Mouse (Mus musculus) lung, adult 2 months (tissue): ENCODE results near the gene Rbck1. TPM values are rescaled to one million over a fixed set of nuclear protein-coding genes. Genes with fewer than 3 reads are reported as not detected.
"Not testable (repeated sequence)": the region's sequence is repeated elsewhere in the genome, so short reads cannot be mapped to it uniquely, and the experiment has no call there.

Experiments used
- DNase-seq: peaks from one replicate; pipeline ENCODE4 v3.0.0; 2022
- H3K4me1 ChIP-seq: fragments of 200-500 bp; 2 replicates; pipeline ENCODE4 v1.6.1; 2011; ENCODE audit warnings: low read length; ENCODE audit not compliant: control insufficient read depth, insufficient read depth
- H3K4me3 ChIP-seq: fragments of 200-500 bp; replicated peaks from 2 replicates; pipeline ENCODE3; 2011; ENCODE audit warnings: low read depth, mild to moderate bottlenecking, control low read depth, low read length; ENCODE audit errors: extremely low read depth
- CTCF ChIP-seq: fragments of 200-500 bp; IDR thresholded peaks from 2 replicates; pipeline ENCODE4 v1.5.1; 2011; ENCODE audit warnings: mild to moderate bottlenecking, low read length, control low read depth; ENCODE audit not compliant: insufficient read depth
- POLR2A ChIP-seq: fragments of 200-500 bp; IDR thresholded peaks from 2 replicates; pipeline ENCODE4 v1.6.1; 2011; ENCODE audit warnings: low read depth, mild to moderate bottlenecking, control low read depth, low read length, borderline replicate concordance; ENCODE audit errors: extremely low read depth
- WGBS: fragments of 180-500 bp; shearing (Covaris S2); methylation state at CpG from one replicate; pipeline ENCODE4 v1.1.7; 2018; 5-methylcytosine and 5-hydroxymethylcytosine counted together
- polyA plus RNA-seq: library from polyadenylated mRNA; depleted of rRNA; stranded (reverse); fragments of >200 nt; gene quantifications from 2 replicates; pipeline ENCODE4 v1.2.3, GENCODE M21; 2012

The Rbck1 gene
- polyA plus RNA-seq, 1 experiment: 356 TPM

GRCm38 (mm10) chr2:152312996-152313395 lies 19.5 kb downstream of the Rbck1 start:
- no peaks in the 10 kb centered on the region for H3K4me1 ChIP-seq
- no peak overlapping the region for H3K4me3 ChIP-seq
- TF ChIP-seq POLR2A (no peak), CTCF (no peak)
- DNase-seq: no peak
- 34% methylated on average over 7 of the region's 7 CpGs for WGBS

GRCm38 (mm10) chr2:152307186-152307585 lies 25.3 kb downstream of the Rbck1 start:
- 91% methylated on average over 3 of the region's 3 CpGs for WGBS
- TF ChIP-seq CTCF (no peak), POLR2A (no peak)
- no peak overlapping the region for H3K4me3 ChIP-seq
- DNase-seq: no peak
- no peaks in the 10 kb centered on the region for H3K4me1 ChIP-seq

GRCm38 (mm10) chr2:152305480-152305879 lies 27.0 kb downstream of the Rbck1 start:
- TF ChIP-seq POLR2A (no peak), CTCF (no peak)
- no peak overlapping the region for H3K4me3 ChIP-seq
- no peak for DNase-seq

GRCm38 (mm10) chr2:152303781-152304180 lies 28.7 kb downstream of the Rbck1 start:
- no peak for TF ChIP-seq CTCF
- TF ChIP-seq POLR2A: no peak
- 67% methylated on average over 5 of the region's 5 CpGs for WGBS
- no peak for DNase-seq
- Histone ChIP-seq H3K4me1 (no peaks in the 10 kb centered on the region), H3K4me3 (no peak overlapping the region)

More at GRCm38 (mm10) chr2:152305480-152305879, 27.0 kb downstream of the Rbck1 start:
- 93% methylated on average over 6 of the region's 6 CpGs for WGBS
- no peaks in the 10 kb centered on the region for H3K4me1 ChIP-seq

- no peak overlapping the region for H3K4me3 ChIP-seq
- no peak for DNase-seq
- H3K4me1 ChIP-seq: peaks cover 3% of the 10 kb centered on the region; the same call in 1 of the 2 replicates
- TF ChIP-seq CTCF: no peak
- TF ChIP-seq POLR2A: no peak
- 79% methylated on average over 2 of the region's 2 CpGs for WGBS
Observed at GRCm38 (mm10) chr2:152302862-152303261, 29.6 kb downstream of the Rbck1 start.

GRCm38 (mm10) chr2:152294541-152294940 lies 37.9 kb downstream of the Rbck1 start:
- DNase-seq: no peak
- no peak for TF ChIP-seq POLR2A
- TF ChIP-seq CTCF: no peak
- 20% methylated on average over 5 of the region's 5 CpGs for WGBS
- H3K4me1 ChIP-seq: peaks cover 25% of the 10 kb centered on the region
- H3K4me3 ChIP-seq: peak overlapping the region; percentile 70

- peaks cover 25% of the 10 kb centered on the region for H3K4me1 ChIP-seq
- TF ChIP-seq POLR2A (peak; percentile 66; the same call in 1 of the 2 replicates), CTCF (no peak)
- peak within 1 kb of the TSS; percentile 70 for H3K4me3 ChIP-seq
- DNase-seq: peak; percentile 91
- WGBS: under 1% methylated on average over 70 of the region's 70 CpGs
Observed at GRCm38 (mm10) chr2:152293727-152294475, 38.6 kb downstream of the Rbck1 start, which contains the start of gene Tbc1d20. Tbc1d20 (plus strand) TSS chr2:152293828.

GRCm38 (mm10) chr2:152293179-152293726 lies 39.2 kb downstream of the Rbck1 start:
- H3K4me3 ChIP-seq: peak overlapping the region; percentile 70
- H3K4me1 ChIP-seq: peaks cover 22% of the 10 kb centered on the region
- no peak for DNase-seq
- TF ChIP-seq POLR2A (no peak), CTCF (no peak)
- under 1% methylated on average over 15 of the region's 15 CpGs for WGBS

GRCm38 (mm10) chr2:152292475-152292874 lies 40.0 kb downstream of the Rbck1 start:
- 66% methylated on average over 2 of the region's 2 CpGs for WGBS
- no peak for DNase-seq
- Histone ChIP-seq H3K4me1 (peaks cover 18% of the 10 kb centered on the region), H3K4me3 (no peak overlapping the region)
- no peak for TF ChIP-seq CTCF
- TF ChIP-seq POLR2A: no peak

- not testable (repeated sequence) for DNase-seq
Observed at GRCm38 (mm10) chr2:152289623-152290022, 42.8 kb downstream of the Rbck1 start.

GRCm38 (mm10) chr2:152288046-152288445 lies 44.4 kb downstream of the Rbck1 start:
- Histone ChIP-seq H3K4me1 (no peaks in the 10 kb centered on the region), H3K4me3 (no peak overlapping the region)
- no peak for TF ChIP-seq POLR2A
- TF ChIP-seq CTCF: no peak
- DNase-seq: no peak
- 73% methylated on average over 8 of the region's 8 CpGs for WGBS

More at GRCm38 (mm10) chr2:152289623-152290022, 42.8 kb downstream of the Rbck1 start:
- 62% methylated on average over 2 of the region's 2 CpGs for WGBS
- H3K4me3 ChIP-seq, H3K4me1 ChIP-seq: not testable (repeated sequence)
